Mouse (Mus musculus) frontal cortex, postnatal 14 days (tissue): ENCODE data around the gene Map4k4.

Experiments
- DNase-seq, 2 experiments: peaks; one replicate each; pipeline ENCODE4 v3.0.0; 2022; ENCODE audit warnings: low spot score in 2 of 2

Gene Map4k4

GRCm38 (mm10) chr1:39963821-39964220 lies 63.1 kb downstream of the Map4k4 start:
- DNase-seq = no peak

GRCm38 (mm10) chr1:39964427-39964826 lies 63.7 kb downstream of the Map4k4 start:
- no peak for DNase-seq

- no peak for DNase-seq
Measured at GRCm38 (mm10) chr1:39965461-39965860, 64.7 kb downstream of the Map4k4 start.

GRCm38 (mm10) chr1:39968999-39969398 lies 68.3 kb downstream of the Map4k4 start:
- DNase-seq = no peak

GRCm38 (mm10) chr1:39969771-39970406 lies 69.2 kb downstream of the Map4k4 start:
- DNase-seq = no peak

GRCm38 (mm10) chr1:39972411-39972810 lies 71.7 kb downstream of the Map4k4 start:
- no peak for DNase-seq

GRCm38 (mm10) chr1:39973911-39974310 lies 73.2 kb downstream of the Map4k4 start:
- no peak for DNase-seq

- DNase-seq = no peak
Measured at GRCm38 (mm10) chr1:39975005-39975404, 74.3 kb downstream of the Map4k4 start.

GRCm38 (mm10) chr1:39976107-39976506 lies 75.4 kb downstream of the Map4k4 start:
- no peak for DNase-seq

GRCm38 (mm10) chr1:39976847-39977744 lies 76.4 kb downstream of the Map4k4 start:
- DNase-seq = no peak

GRCm38 (mm10) chr1:39978781-39979486 lies 78.2 kb downstream of the Map4k4 start:
- no peak for DNase-seq

- DNase-seq = no peak
Measured at GRCm38 (mm10) chr1:39980314-39981290, 79.9 kb downstream of the Map4k4 start.

- no peak for DNase-seq
Measured at GRCm38 (mm10) chr1:39981970-39982369, 81.3 kb downstream of the Map4k4 start.

GRCm38 (mm10) chr1:39982727-39983487 lies 82.2 kb downstream of the Map4k4 start:
- no peak for DNase-seq

GRCm38 (mm10) chr1:39984331-39984730 lies 83.6 kb downstream of the Map4k4 start:
- DNase-seq = no peak

- no peak for DNase-seq
Measured at GRCm38 (mm10) chr1:39986820-39987219, 86.1 kb downstream of the Map4k4 start.

GRCm38 (mm10) chr1:39988841-39989240 lies 88.1 kb downstream of the Map4k4 start:
- DNase-seq = no peak

GRCm38 (mm10) chr1:39990041-39990440 lies 89.3 kb downstream of the Map4k4 start:
- no peak for DNase-seq

GRCm38 (mm10) chr1:39993921-39994320 lies 93.2 kb downstream of the Map4k4 start:
- DNase-seq = no peak

GRCm38 (mm10) chr1:39995593-39995992 lies 94.9 kb downstream of the Map4k4 start:
- DNase-seq = no peak
